Mouse (Mus musculus) E14TG2a.4 (cell line): ENCODE measurements around the gene Tyro3.

Source experiments
- H3K27me3 ChIP-seq: 2 replicates; pipeline ENCODE4 v1.6.1; 2014; ENCODE audit warnings: low read length, control low read depth; ENCODE audit not compliant: insufficient read depth
- H3K36me3 ChIP-seq: 2 replicates; pipeline ENCODE4 v1.6.1; 2014; ENCODE audit warnings: low read length, control low read depth; ENCODE audit not compliant: insufficient read depth
- H3K4me1 ChIP-seq: replicated peaks from 2 replicates; pipeline ENCODE4 v1.6.1; 2014; ENCODE audit warnings: low read depth, low read length, control low read depth
- H3K4me3 ChIP-seq: replicated peaks from 2 replicates; pipeline ENCODE4 v1.5.1; 2014; ENCODE audit warnings: mild to moderate bottlenecking, low read length
- H3K9me3 ChIP-seq: 2 replicates; pipeline ENCODE4 v1.6.1; 2014; ENCODE audit warnings: low read length, control low read depth
- CTCF ChIP-seq: conservative IDR thresholded peaks from 2 replicates; pipeline ENCODE4 v1.5.1; 2014; ENCODE audit warnings: low read length
- NANOG ChIP-seq: IDR thresholded peaks from 2 replicates; pipeline ENCODE4 v1.6.1; 2014; ENCODE audit warnings: borderline replicate concordance, low read length, mixed read lengths
- POU5F1 ChIP-seq: IDR thresholded peaks from 2 replicates; pipeline ENCODE4 v1.6.1; 2014; ENCODE audit warnings: low read length, borderline replicate concordance

Gene Tyro3

DNA sequence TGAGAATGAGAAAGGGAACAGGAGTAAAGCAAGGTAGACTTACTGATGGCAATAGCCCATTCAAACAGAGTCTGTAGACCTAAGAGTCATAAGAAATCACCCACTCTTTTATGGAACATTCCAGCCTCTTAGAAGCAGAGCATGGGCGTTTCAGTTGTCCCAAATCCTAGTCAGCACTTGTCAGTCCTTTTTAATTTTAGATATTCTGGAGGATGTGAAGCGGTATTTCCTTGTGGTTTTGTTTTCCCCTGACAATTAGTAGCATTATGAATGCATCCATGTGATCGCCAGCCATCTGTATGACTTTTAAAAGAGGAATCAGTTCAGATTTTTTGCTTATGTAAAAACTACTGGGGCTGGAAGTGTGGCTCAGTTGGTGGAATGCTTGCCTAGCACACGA, 67.0 kb downstream of the Tyro3 start:
- H3K4me3 ChIP-seq = no peak overlapping the region
- no peak for TF ChIP-seq POU5F1
- no peak for TF ChIP-seq CTCF
- TF ChIP-seq NANOG = no peak
- H3K4me1 ChIP-seq = peaks cover 35% of the 10 kb centered on the region
- peaks cover 3% of the 10 kb centered on the region; the same call in 1 of the 2 replicates for H3K27me3 ChIP-seq
- no peaks in the 10 kb centered on the region for H3K9me3 ChIP-seq
- no peaks in the 10 kb centered on the region for H3K36me3 ChIP-seq
